Mouse (Mus musculus): ENCODE data around the gene Pde6d.

Pde6d gene

GRCm38 (mm10) chr1:86582451-86583096 lies at the start of gene Pde6d, which contains the start of gene Cops7b:
Gene Pde6d, minus strand, starts transcription at chr1:86582629.
Gene Cops7b, plus strand, starts transcription at chr1:86582904.
- DNase-seq (ENCODE audit: low spot score in 2 of 2): peak; percentile 92

GRCm38 (mm10) chr1:86630527-86630926 lies 48.1 kb upstream of the Pde6d start:
- no peak for DNase-seq (ENCODE audit: low spot score in 2 of 2)

- DNase-seq (ENCODE audit: low spot score in 2 of 2): no peak
These were observed 47.5 kb upstream of the Pde6d start for GRCm38 (mm10) chr1:86629936-86630335.

- no peak for DNase-seq (ENCODE audit: low spot score in 2 of 2)
These were observed 45.8 kb upstream of the Pde6d start for GRCm38 (mm10) chr1:86628270-86628669.

- DNase-seq (ENCODE audit: low spot score in 2 of 2): no peak
These were observed 40.9 kb upstream of the Pde6d start for GRCm38 (mm10) chr1:86623001-86624000.

- DNase-seq (ENCODE audit: low spot score in 2 of 2): no peak
These were observed 39.9 kb upstream of the Pde6d start for GRCm38 (mm10) chr1:86622296-86622695.

GRCm38 (mm10) chr1:86618454-86619125 lies 36.2 kb upstream of the Pde6d start:
- peak; percentile 12 to 38 for DNase-seq (ENCODE audit: low spot score in 2 of 2)

- no peak for DNase-seq (ENCODE audit: low spot score in 2 of 2)
These were observed 31.8 kb upstream of the Pde6d start for GRCm38 (mm10) chr1:86614269-86614668.

- DNase-seq (ENCODE audit: low spot score in 2 of 2): no peak
These were observed 29.7 kb upstream of the Pde6d start for GRCm38 (mm10) chr1:86612081-86612480.

- no peak for DNase-seq (ENCODE audit: low spot score in 2 of 2)
These were observed 28.5 kb upstream of the Pde6d start for GRCm38 (mm10) chr1:86610954-86611353.

GRCm38 (mm10) chr1:86600117-86600516 lies 17.7 kb upstream of the Pde6d start:
- no peak for DNase-seq (ENCODE audit: low spot score in 2 of 2)

GRCm38 (mm10) chr1:86598516-86598915 lies 16.1 kb upstream of the Pde6d start:
- DNase-seq (ENCODE audit: low spot score in 2 of 2): no peak

- no peak for DNase-seq (ENCODE audit: low spot score in 2 of 2)
These were observed 14.1 kb upstream of the Pde6d start for GRCm38 (mm10) chr1:86596512-86596911.

GRCm38 (mm10) chr1:86595315-86595714 lies 12.9 kb upstream of the Pde6d start:
- DNase-seq (ENCODE audit: low spot score in 2 of 2): no peak

GRCm38 (mm10) chr1:86594539-86594938 lies 12.1 kb upstream of the Pde6d start:
- DNase-seq (ENCODE audit: low spot score in 2 of 2): no peak

GRCm38 (mm10) chr1:86586992-86587391 lies 4.6 kb upstream of the Pde6d start:
- peak; percentile 61 to 66 for DNase-seq (ENCODE audit: low spot score in 2 of 2)

- DNase-seq (ENCODE audit: low spot score in 2 of 2): no peak
These were observed 1.3 kb upstream of the Pde6d start for GRCm38 (mm10) chr1:86583709-86584108.

GRCm38 (mm10) chr1:86581692-86582450 lies 558 bp downstream of the Pde6d start:
- peak in 1 of 2 experiments; percentile 15 for DNase-seq (ENCODE audit: low spot score in 2 of 2)

- no peak for DNase-seq (ENCODE audit: low spot score in 2 of 2)
These were observed 2.0 kb downstream of the Pde6d start for GRCm38 (mm10) chr1:86580426-86580825.

- DNase-seq (ENCODE audit: low spot score in 2 of 2): no peak
These were observed 10.5 kb downstream of the Pde6d start for GRCm38 (mm10) chr1:86571941-86572340.

- DNase-seq (ENCODE audit: low spot score in 2 of 2): no peak
These were observed 11.0 kb downstream of the Pde6d start for GRCm38 (mm10) chr1:86571381-86571780.
